Mouse (Mus musculus) lung, postnatal 0 days (tissue): Measurements from ENCODE around the gene Gpr152.

Source experiments
- CTCF ChIP-seq: IDR thresholded peaks from 2 replicates; pipeline ENCODE4 v1.5.1; 2016; ENCODE audit warnings: antibody characterized with exemption, mild to moderate bottlenecking
- EP300 ChIP-seq: IDR thresholded peaks from 2 replicates; pipeline ENCODE4 v1.6.1; 2016; ENCODE audit warnings: antibody characterized with exemption, mild to moderate bottlenecking, control low read depth

DNA sequence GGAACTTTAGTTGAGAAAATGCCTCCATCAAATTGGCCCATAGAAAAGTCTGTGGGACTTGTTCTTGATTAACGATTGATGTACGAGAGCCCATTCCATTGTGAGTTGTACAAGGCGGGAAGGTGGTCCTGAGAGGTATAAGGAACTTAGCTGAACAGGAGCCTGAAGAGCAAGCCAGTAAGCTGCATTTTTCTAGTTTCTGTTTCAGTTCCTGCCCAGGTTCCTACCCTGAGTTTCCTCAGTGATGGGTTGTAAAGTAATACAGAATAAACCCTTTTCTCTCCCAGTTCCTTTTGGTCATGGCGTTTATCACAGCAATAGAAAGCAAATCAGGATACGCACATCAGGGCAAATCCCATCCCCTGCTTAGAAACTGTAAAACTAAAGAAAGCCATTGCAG is 1.7 kb upstream of the Gpr152 start:
- TF ChIP-seq CTCF = no peak
- no peak for TF ChIP-seq EP300
